Mouse (Mus musculus) hindbrain, embryonic 12.5 days (tissue): ENCODE measurements at regions not wholly inside any gene's neighbourhood (a gene's known extent, or its start where the extent isn't known, plus 50 kb on each side); places are given as distances from the start of the nearest gene placed in this dataset.

Experiments used
- ATAC-seq: fragments of 200-750 bp; cut with Nextera tagmentation; 2 replicates; pipeline ENCODE4 v1.8.0; 2017; ENCODE audit warnings: moderate TSS enrichment; ENCODE audit not compliant: low FRiP score
- H3K27ac ChIP-seq: fragments of 300-500 bp; sonication (generic); 2 replicates; pipeline ENCODE4 v1.5.1; 2016; ENCODE audit warnings: mild to moderate bottlenecking
- H3K27me3 ChIP-seq: fragments of 300-500 bp; sonication (generic); 2 replicates; pipeline ENCODE4 v1.6.1; 2016; ENCODE audit warnings: mild to moderate bottlenecking
- H3K36me3 ChIP-seq: fragments of 300-500 bp; sonication (generic); 2 replicates; pipeline ENCODE4 v1.6.1; 2016; ENCODE audit warnings: mild to moderate bottlenecking
- H3K4me1 ChIP-seq: fragments of 300-500 bp; sonication (generic); 2 replicates; pipeline ENCODE4 v1.6.1; 2016
- H3K4me2 ChIP-seq: fragments of 300-500 bp; sonication (generic); replicated peaks from 2 replicates; pipeline ENCODE4 v1.6.1; 2016; ENCODE audit warnings: mild to moderate bottlenecking
- H3K4me3 ChIP-seq: fragments of 300-500 bp; sonication (generic); 2 replicates; pipeline ENCODE4 v1.5.1; 2016; ENCODE audit warnings: mild to moderate bottlenecking
- H3K9ac ChIP-seq: fragments of 300-500 bp; sonication (generic); 2 replicates; pipeline ENCODE4 v1.6.1; 2016; ENCODE audit warnings: mild to moderate bottlenecking, moderate library complexity
- H3K9me3 ChIP-seq: fragments of 300-500 bp; sonication (generic); replicated peaks from 2 replicates; pipeline ENCODE4 v1.6.1; 2016; ENCODE audit warnings: mild to moderate bottlenecking
- WGBS: fragments of 180-500 bp; shearing (Covaris S2); methylation state at CpG from one replicate; pipeline ENCODE4 v1.1.7; 2016; 5-methylcytosine and 5-hydroxymethylcytosine counted together

DNA sequence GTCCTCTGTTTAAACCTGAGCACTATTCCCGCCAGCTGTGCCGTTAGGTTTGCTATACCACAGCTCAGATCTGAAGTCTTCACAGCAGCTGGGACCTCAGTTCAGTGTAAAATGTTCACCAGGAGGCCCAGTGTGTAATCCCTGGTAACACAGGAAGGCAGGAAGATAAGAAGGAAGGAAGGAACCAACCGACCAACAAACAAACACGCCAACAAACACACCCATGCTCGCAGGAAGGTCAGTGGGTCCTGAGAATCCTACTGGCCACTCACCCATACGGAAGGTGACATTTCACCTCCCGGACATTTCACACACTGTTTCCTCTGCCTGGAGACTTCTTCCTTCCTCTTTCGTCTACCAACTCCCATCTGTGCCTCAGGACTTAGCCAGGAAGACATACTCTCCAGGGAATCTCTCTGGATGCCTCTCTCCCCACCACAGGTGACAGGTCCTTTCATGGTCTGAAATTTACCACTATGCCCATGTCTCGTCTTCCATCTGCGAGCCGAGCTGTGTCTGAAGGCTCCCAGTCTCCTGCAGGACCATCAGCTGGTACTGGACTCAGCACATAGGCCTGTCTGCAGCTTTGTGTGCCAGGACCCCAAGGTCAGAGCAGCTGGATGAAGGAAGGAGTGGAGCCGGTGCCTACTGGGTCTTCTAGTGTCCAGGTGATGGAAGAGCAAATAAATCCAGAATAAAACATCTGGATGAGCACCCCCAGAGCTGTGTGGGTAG lies 61.1 kb upstream of the Xpa start:
- no peak for ATAC-seq

DNA sequence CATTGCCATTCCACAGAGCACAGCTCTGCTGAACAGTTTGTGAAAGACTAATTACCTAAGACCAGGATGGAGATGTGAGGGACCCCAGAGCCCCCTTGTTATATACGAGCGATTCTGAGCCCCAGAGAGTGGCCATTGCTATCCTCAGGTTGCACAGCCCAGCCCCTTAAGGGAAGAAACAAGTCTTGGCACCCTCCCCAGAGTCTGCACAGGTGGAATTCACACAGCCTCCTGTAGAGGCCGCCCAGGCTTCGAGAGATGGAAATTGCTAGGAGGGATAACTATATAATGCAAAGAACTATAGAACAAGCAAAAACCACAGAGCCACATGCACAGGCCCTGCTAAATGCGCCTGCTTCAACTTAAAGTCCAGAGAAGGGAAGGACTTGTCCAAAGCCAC lies 62.7 kb upstream of the Xpa start:
- Histone ChIP-seq H3K9me3 (no peaks in the 10 kb centered on the region), H3K36me3 (no peaks in the 10 kb centered on the region), H3K27ac (no peak overlapping the region), H3K4me2 (no peak overlapping the region), H3K27me3 (no peaks in the 10 kb centered on the region), H3K9ac (no peak overlapping the region), H3K4me3 (no peak overlapping the region), H3K4me1 (no peaks in the 10 kb centered on the region)
- WGBS, result 68% methylated on average over 5 of the region's 5 CpGs
- ATAC-seq, result no peak

More for the DNA sequence above, 61.1 kb upstream of the Xpa start:
- Histone ChIP-seq H3K4me1 (no peaks in the 10 kb centered on the region), H3K27me3 (no peaks in the 10 kb centered on the region), H3K4me2 (no peak overlapping the region), H3K27ac (no peak overlapping the region), H3K9ac (no peak overlapping the region), H3K9me3 (no peaks in the 10 kb centered on the region), H3K4me3 (no peak overlapping the region), H3K36me3 (no peaks in the 10 kb centered on the region)
- 79% methylated on average over 12 of the region's 12 CpGs for WGBS

GRCm38 (mm10) chr4:46268564-46269247 lies 72.6 kb upstream of the Xpa start:
- Histone ChIP-seq H3K4me1 (peaks cover 9% of the 10 kb centered on the region; the same call in 1 of the 2 replicates), H3K9me3 (no peaks in the 10 kb centered on the region), H3K4me2 (no peak overlapping the region), H3K27ac (no peak overlapping the region), H3K27me3 (0 out of 2 replicates have a peak, but pooled peaks cover 3% of the 10 kb centered on the region), H3K9ac (no peak overlapping the region), H3K4me3 (no peak overlapping the region), H3K36me3 (no peaks in the 10 kb centered on the region)
- WGBS, result 52% methylated on average over 6 of the region's 6 CpGs
- ATAC-seq, result no peak

DNA sequence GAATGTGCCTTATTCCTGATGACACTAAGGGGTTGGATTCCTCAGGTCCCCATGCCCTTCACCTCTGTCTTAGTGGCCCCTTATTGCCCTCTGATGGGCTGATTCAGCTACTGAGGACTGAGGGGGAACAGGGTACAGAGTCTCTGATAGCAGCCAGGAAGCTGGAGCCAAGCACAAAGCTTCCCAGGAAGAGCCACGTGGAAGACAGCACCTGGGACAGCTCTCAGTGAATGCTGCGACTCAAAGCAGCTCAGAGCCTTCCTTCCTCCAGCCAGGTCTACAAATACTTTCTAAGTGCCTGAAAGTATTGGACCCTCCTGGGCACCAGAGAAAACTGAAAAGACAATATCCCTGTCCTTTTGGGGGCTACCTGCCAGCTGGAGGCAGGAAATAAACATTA lies 72.3 kb upstream of the Foxe1 start:
- no peak for ATAC-seq
- 5% methylated on average over 2 of the region's 2 CpGs for WGBS
- H3K9ac ChIP-seq, result no peak overlapping the region

GRCm38 (mm10) chr4:46275773-46276172 lies 67.6 kb upstream of the Foxe1 start:
- H3K27me3 ChIP-seq, result 0 out of 2 replicates have a peak, but pooled peaks cover 5% of the 10 kb centered on the region
- 85% methylated on average over 3 of the region's 3 CpGs for WGBS
- no peak for ATAC-seq

More for the DNA sequence above, 72.3 kb upstream of the Foxe1 start:
- H3K27me3 ChIP-seq, result 0 out of 2 replicates have a peak, but pooled peaks cover 8% of the 10 kb centered on the region
- H3K4me1 ChIP-seq, result peaks cover 9% of the 10 kb centered on the region; the same call in 1 of the 2 replicates
- H3K4me3 ChIP-seq, result no peak overlapping the region
- H3K4me2 ChIP-seq, result no peak overlapping the region
- no peaks in the 10 kb centered on the region for H3K36me3 ChIP-seq
- no peak overlapping the region for H3K27ac ChIP-seq
- H3K9me3 ChIP-seq, result no peaks in the 10 kb centered on the region

DNA sequence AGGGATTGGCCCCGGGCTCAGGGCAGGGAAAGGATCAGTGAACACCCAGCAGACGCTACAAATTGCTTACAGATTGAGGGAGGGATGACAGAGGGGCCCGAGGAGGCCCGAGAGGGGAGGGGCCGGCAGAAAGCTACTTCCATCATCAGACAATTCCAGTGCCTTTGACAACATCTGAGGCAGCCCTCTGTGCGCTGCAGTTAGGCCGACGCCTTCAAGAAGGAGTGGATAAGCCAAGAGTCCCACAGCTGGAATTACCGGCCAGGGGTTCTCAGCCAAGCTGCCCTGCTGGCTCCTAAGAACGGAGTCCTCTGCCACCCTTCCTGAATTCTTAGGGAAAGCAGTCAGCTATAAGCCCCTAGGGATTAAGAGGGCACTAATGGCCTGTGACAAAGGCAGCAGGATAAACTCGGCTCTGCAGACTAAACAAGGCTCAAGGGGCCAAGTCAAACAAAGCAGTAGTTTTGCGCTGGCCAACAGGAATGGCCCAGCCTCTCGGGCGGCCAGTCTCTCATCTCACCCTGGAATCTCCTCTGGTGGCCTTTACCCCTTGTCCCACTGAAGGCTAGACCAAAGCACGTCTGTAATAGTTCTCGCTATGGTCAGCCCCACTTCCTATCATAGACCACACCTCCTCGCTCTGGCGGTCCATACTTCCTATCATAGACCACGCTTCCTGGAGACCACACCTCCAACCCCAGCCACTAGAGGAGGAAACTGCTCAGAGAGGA lies 66.4 kb upstream of the Foxe1 start:
- WGBS, result 21% methylated on average over 19 of the region's 19 CpGs
- ATAC-seq, result 0 out of 2 replicates have a peak, but pooled peaks have one; percentile 54

More at GRCm38 (mm10) chr4:46275773-46276172, 67.6 kb upstream of the Foxe1 start:
- Histone ChIP-seq H3K4me1 (peaks cover 15% of the 10 kb centered on the region; the same call in 1 of the 2 replicates), H3K4me2 (no peak overlapping the region), H3K36me3 (no peaks in the 10 kb centered on the region), H3K9me3 (no peaks in the 10 kb centered on the region), H3K9ac (no peak overlapping the region), H3K27ac (no peak overlapping the region), H3K4me3 (no peak overlapping the region)

DNA sequence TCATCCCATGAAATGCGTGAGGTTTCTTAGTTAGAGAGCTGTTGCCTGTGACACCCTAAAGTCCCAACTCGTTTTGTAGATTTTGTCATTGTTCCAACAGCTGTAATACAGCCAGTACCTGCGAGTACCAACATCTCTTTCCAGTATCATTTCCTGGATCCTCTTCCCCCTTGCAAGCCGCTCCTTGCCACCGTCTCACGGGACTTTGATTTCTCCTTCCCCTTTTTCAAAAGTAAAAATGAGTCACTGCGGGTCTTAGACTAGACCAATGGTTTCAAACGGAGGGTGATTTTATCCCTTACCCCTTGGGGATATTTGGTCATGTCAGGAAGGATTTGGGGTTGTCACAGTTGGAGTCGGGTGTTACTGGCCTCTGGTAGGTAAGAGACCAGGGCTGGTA lies 56.5 kb upstream of the Foxe1 start:
- no peak overlapping the region for H3K4me2 ChIP-seq
- H3K36me3 ChIP-seq, result no peaks in the 10 kb centered on the region
- H3K27ac ChIP-seq, result no peak overlapping the region
- H3K9ac ChIP-seq, result no peak overlapping the region
- no peaks in the 10 kb centered on the region for H3K4me1 ChIP-seq
- no peaks in the 10 kb centered on the region for H3K9me3 ChIP-seq
- no peak for ATAC-seq
- H3K27me3 ChIP-seq, result no peaks in the 10 kb centered on the region
- 93% methylated on average over 9 of the region's 9 CpGs for WGBS
- H3K4me3 ChIP-seq, result no peak overlapping the region

More for the DNA sequence above, 66.4 kb upstream of the Foxe1 start:
- 0 out of 2 replicates have a peak, but pooled peaks cover 5% of the 10 kb centered on the region for H3K27me3 ChIP-seq
- no peaks in the 10 kb centered on the region for H3K9me3 ChIP-seq
- H3K27ac ChIP-seq, result 0 out of 2 replicates have a peak overlapping the region, but pooled peaks have one; percentile 40
- no peak overlapping the region for H3K9ac ChIP-seq
- no peaks in the 10 kb centered on the region for H3K36me3 ChIP-seq
- peaks cover 10% of the 10 kb centered on the region; the same call in 1 of the 2 replicates for H3K4me1 ChIP-seq
- H3K4me3 ChIP-seq, result no peak overlapping the region
- H3K4me2 ChIP-seq, result peak overlapping the region; percentile 3; the same call in 1 of the 2 replicates

DNA sequence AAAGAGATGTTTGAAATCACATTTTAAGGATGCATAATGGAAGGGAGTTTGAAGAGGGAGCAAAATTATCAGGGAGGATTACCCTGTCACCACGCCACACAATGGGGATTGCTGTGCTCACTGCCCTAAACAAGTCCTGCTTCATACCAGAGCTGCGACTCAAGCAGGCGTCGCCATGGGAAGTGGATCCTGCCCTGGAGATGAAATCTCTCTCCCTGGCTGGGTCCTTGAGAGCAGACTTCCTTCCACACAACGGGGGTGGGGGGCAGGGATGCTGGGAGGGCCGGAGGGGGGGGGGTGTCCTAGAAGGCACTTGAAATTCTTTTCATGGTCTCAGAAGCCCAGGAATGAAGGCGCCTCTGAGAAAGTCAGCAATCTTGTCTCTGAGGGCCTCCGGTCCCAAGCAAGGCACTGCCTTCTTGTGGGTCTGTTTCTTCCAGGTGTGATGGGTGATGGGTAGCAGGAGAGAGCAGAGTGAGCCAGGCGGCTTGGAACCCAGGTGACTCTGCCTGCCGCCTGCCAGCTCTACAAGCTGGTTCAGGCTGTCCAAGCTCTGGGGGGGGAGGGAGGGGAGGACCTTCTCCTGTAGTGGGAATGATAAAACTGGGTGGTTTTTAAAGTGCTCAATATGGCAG lies 51.7 kb upstream of the Foxe1 start:
- 38% methylated on average over 10 of the region's 10 CpGs for WGBS
- no peak overlapping the region for H3K9ac ChIP-seq
- no peaks in the 10 kb centered on the region for H3K9me3 ChIP-seq
- no peak overlapping the region for H3K27ac ChIP-seq
- no peak overlapping the region for H3K4me2 ChIP-seq
- H3K4me3 ChIP-seq, result no peak overlapping the region
- H3K27me3 ChIP-seq, result no peaks in the 10 kb centered on the region
- no peaks in the 10 kb centered on the region for H3K4me1 ChIP-seq
- H3K36me3 ChIP-seq, result no peaks in the 10 kb centered on the region
- no peak for ATAC-seq
